Mouse (Mus musculus) B cell, adult (primary cell): ENCODE results near the gene Dcx. TPM values are rescaled to one million over a fixed set of nuclear protein-coding genes. Genes with fewer than 3 reads are reported as not detected.

Experiments used
- total RNA-seq: library from RNA; stranded (reverse); gene quantifications from 4 replicates; pipeline ENCODE4 v1.2.4, GENCODE M21; 2023; ENCODE audit not compliant: inconsistent age

Gene Dcx
- not detected in 4 replicates for total RNA-seq

GRCm38 (mm10) chrX:143932958-143933357 lies at the start of gene Dcx:
Gene Dcx (minus strand): TSS chrX:143933311.

GRCm38 (mm10) chrX:143827212-143827611 lies 105.9 kb downstream of the Dcx start, which contains the start of gene Capn6:
Gene Capn6 (minus strand): TSS chrX:143827414.

Other genes starting within 250 kb of the Dcx start
- not detected in 4 replicates for gene Capn6, start 105.9 kb downstream of the Dcx start, total RNA-seq
- 0.22 TPM in 1 of 4 replicates, not detected in the others for gene A730046J19Rik, start 220.4 kb upstream of the Dcx start, total RNA-seq